Mouse (Mus musculus) small intestine, adult 2 months (tissue): ENCODE measurements around the gene Igf2. TPM values are rescaled to one million over a fixed set of nuclear protein-coding genes. Genes with fewer than 3 reads are reported as not detected.

Experiments
- H3K27ac ChIP-seq: fragments of 200-500 bp; 2 replicates; pipeline ENCODE4 v1.5.1; 2012; ENCODE audit warnings: low read depth, low read length, control low read depth, inconsistent platforms; ENCODE audit not compliant: insufficient read depth
- H3K27me3 ChIP-seq: fragments of 200-500 bp; 2 replicates; pipeline ENCODE4 v1.6.1; 2012; ENCODE audit warnings: mild to moderate bottlenecking, moderate library complexity, low read length, inconsistent platforms; ENCODE audit not compliant: control insufficient read depth, insufficient read depth
- H3K36me3 ChIP-seq: fragments of 200-500 bp; 2 replicates; pipeline ENCODE4 v1.6.1; 2012; ENCODE audit warnings: mild to moderate bottlenecking, low read length, control low read depth, inconsistent platforms; ENCODE audit not compliant: control insufficient read depth, insufficient read depth
- H3K4me1 ChIP-seq: fragments of 200-500 bp; 2 replicates; pipeline ENCODE4 v1.6.1; 2012; ENCODE audit warnings: low read length, inconsistent platforms, mixed read lengths; ENCODE audit not compliant: control insufficient read depth, insufficient read depth, insufficient read length
- H3K4me3 ChIP-seq: fragments of 200-500 bp; 2 replicates; pipeline ENCODE4 v1.5.1; 2012; ENCODE audit warnings: low read depth, mild to moderate bottlenecking, control low read depth, inconsistent platforms, low read length, moderate library complexity
- CTCF ChIP-seq: fragments of 200-500 bp; IDR thresholded peaks from 2 replicates; pipeline ENCODE4 v1.5.1; 2012; ENCODE audit warnings: low read depth, mild to moderate bottlenecking, control low read depth, inconsistent platforms, low read length, moderate library complexity, mixed read lengths; ENCODE audit not compliant: insufficient replicate concordance, insufficient read length; ENCODE audit errors: extremely low read depth
- POLR2A ChIP-seq: fragments of 200-500 bp; IDR thresholded peaks from 2 replicates; pipeline ENCODE4 v1.6.1; 2012; ENCODE audit warnings: low read depth, mild to moderate bottlenecking, control low read depth, inconsistent platforms, low read length, moderate library complexity
- WGBS: fragments of 180-500 bp; shearing (Covaris S2); methylation state at CpG from one replicate; pipeline ENCODE4 v1.1.7; 2018; 5-methylcytosine and 5-hydroxymethylcytosine counted together
- polyA plus RNA-seq: library from polyadenylated mRNA; depleted of rRNA; stranded (reverse); fragments of >200 nt; gene quantifications from 2 replicates; pipeline ENCODE4 v1.2.3, GENCODE M21; 2012

Gene Igf2
- polyA plus RNA-seq, 1 experiment: 71.0 TPM

GRCm38 (mm10) chr7:142659181-142659681 is 7.4 kb downstream of the Igf2 start:
- Histone ChIP-seq H3K27me3 (peaks cover 75% of the 10 kb centered on the region), H3K36me3 (no peaks in the 10 kb centered on the region), H3K27ac (no peak overlapping the region), H3K4me1 (peaks cover 3% of the 10 kb centered on the region), H3K4me3 (peak overlapping the region; percentile 60)
- WGBS: under 1% methylated on average over 57 of the region's 70 CpGs
- TF ChIP-seq POLR2A (no peak), CTCF (no peak)

DNA sequence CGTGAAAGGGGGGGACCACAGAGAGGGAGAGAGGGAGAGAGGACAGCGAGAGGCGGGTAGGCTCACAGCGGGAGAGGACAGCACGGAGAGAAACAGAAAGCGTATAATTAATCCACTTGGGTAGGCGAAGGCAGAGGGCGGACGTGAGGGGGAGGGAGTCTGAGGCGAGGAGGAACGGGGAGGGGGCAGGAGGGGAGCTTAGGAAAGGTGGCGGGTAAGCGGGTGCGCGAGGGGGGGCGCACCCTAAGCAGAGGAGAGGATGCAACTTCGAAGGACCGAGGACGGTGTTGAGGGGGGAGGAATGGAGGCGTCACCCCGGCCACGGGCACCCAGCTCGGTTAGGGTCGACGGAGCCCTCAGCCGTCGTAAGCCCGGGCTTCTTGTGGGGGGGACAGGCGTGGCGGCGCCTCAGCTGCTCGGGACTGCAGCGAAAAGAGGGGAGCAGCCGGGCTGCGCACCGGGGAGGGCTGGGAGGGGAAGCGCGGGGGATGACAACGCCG is 7.9 kb downstream of the Igf2 start:
- H3K36me3 ChIP-seq: no peaks in the 10 kb centered on the region
- WGBS: 2% methylated on average over 39 of the region's 40 CpGs
- TF ChIP-seq POLR2A (no peak), CTCF (no peak)
- peaks cover 3% of the 10 kb centered on the region for H3K4me1 ChIP-seq
- H3K27me3 ChIP-seq: peaks cover 70% of the 10 kb centered on the region
- peak overlapping the region; percentile 60 for H3K4me3 ChIP-seq
- no peak overlapping the region for H3K27ac ChIP-seq

- WGBS: 5% methylated on average over 34 of the region's 34 CpGs
- TF ChIP-seq POLR2A: no peak
- no peak for TF ChIP-seq CTCF
- H3K4me3 ChIP-seq: peak overlapping the region; percentile 60
- peaks cover 63% of the 10 kb centered on the region for H3K27me3 ChIP-seq
- no peak overlapping the region for H3K27ac ChIP-seq
- peaks cover 3% of the 10 kb centered on the region for H3K4me1 ChIP-seq
- no peaks in the 10 kb centered on the region for H3K36me3 ChIP-seq
Measured at GRCm38 (mm10) chr7:142657821-142658614, 8.6 kb downstream of the Igf2 start.

GRCm38 (mm10) chr7:142657341-142657791 is 9.2 kb downstream of the Igf2 start:
- H3K36me3 ChIP-seq: no peaks in the 10 kb centered on the region
- WGBS: 33% methylated on average over 7 of the region's 9 CpGs
- H3K4me1 ChIP-seq: peaks cover 3% of the 10 kb centered on the region
- peaks cover 59% of the 10 kb centered on the region for H3K27me3 ChIP-seq
- H3K4me3 ChIP-seq: no peak overlapping the region
- no peak overlapping the region for H3K27ac ChIP-seq
- no peak for TF ChIP-seq POLR2A
- TF ChIP-seq CTCF: no peak

DNA sequence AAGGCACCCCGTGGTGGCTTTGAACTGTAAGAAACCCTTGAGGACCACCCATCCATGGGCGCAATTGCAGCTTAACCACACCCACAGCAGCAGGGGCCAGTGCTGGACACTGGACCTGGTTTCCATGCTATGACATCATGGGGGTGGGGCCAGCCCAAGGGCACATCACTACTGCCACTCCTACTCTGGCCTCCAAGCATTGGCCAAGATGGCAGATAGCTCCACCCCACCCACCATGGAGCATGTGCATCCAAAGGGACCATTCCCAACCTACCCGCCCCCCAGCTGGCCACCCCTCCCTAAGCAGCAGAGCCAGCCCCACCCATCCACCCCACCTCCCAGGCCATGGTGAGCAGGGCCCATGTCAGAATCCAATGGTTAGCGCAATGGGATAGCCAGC is 10.6 kb downstream of the Igf2 start:
- Histone ChIP-seq H3K4me3 (no peak overlapping the region), H3K27me3 (peaks cover 52% of the 10 kb centered on the region)

GRCm38 (mm10) chr7:142655633-142656032 is 11.0 kb downstream of the Igf2 start:
- Histone ChIP-seq H3K36me3 (no peaks in the 10 kb centered on the region), H3K4me3 (no peak overlapping the region), H3K27me3 (peaks cover 48% of the 10 kb centered on the region), H3K27ac (no peak overlapping the region), H3K4me1 (peaks cover 3% of the 10 kb centered on the region)
- 48% methylated on average over 11 of the region's 11 CpGs for WGBS
- TF ChIP-seq POLR2A (no peak), CTCF (no peak)

More for the DNA sequence above, 10.6 kb downstream of the Igf2 start:
- no peak for TF ChIP-seq CTCF
- no peak for TF ChIP-seq POLR2A
- no peak overlapping the region for H3K27ac ChIP-seq
- 65% methylated on average over 4 of the region's 4 CpGs for WGBS
- H3K4me1 ChIP-seq: peaks cover 3% of the 10 kb centered on the region
- no peaks in the 10 kb centered on the region for H3K36me3 ChIP-seq

DNA sequence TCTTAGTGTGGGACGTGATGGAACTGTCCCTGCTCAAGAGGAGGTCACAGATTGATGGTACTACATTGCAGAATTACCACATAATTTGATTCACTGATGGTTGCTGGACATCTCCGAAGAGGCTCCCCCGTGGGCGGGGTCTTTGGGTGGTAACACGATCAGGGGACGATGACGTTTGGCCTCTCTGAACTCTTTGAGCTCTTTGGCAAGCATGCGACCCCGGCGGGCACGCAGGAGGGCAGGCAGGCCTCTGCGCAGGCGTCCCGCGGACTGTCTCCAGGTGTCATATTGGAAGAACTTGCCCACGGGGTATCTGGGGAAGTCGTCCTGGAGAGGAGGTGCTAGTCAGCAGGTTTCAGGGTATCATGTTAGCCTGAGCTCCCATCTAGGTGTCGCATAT is 12.9 kb downstream of the Igf2 start:
- H3K4me3 ChIP-seq: no peak overlapping the region
- H3K4me1 ChIP-seq: peaks cover under 1% of the 10 kb centered on the region; the same call in 1 of the 2 replicates
- H3K27ac ChIP-seq: no peak overlapping the region
- H3K27me3 ChIP-seq: peaks cover 29% of the 10 kb centered on the region
- no peaks in the 10 kb centered on the region for H3K36me3 ChIP-seq
- TF ChIP-seq CTCF (no peak), POLR2A (no peak)
- WGBS: 44% methylated on average over 18 of the region's 18 CpGs
